Mouse (Mus musculus) heart, adult 9 months (tissue): ENCODE measurements around the gene Sh3bgrl3.

Source experiments
- DNase-seq, 2 experiments: peaks; one replicate each; pipeline ENCODE4 v3.0.0; 2022; ENCODE audit warnings: low spot score in 2 of 2

Sh3bgrl3 gene

DNA sequence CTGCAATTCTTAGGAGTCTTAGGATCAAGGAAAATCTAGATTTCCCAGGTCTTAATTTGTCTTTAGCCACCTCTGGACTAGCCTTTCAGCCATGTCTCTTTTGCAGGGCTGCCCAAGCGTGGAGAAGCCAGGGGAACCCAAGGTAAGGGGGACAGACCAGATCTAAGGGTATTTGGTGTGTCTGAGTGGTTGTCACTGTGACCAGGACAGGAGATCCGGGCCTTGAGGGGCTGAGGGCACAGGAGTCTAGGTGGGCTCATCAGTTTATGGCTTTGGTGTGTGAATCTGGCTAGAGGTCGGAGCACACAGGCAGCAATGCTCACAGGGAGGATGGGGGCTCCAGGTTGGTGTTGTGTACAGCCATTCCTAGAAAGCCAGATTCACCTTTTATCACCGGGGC, 47.9 kb downstream of the Sh3bgrl3 start:
- DNase-seq = no peak

DNA sequence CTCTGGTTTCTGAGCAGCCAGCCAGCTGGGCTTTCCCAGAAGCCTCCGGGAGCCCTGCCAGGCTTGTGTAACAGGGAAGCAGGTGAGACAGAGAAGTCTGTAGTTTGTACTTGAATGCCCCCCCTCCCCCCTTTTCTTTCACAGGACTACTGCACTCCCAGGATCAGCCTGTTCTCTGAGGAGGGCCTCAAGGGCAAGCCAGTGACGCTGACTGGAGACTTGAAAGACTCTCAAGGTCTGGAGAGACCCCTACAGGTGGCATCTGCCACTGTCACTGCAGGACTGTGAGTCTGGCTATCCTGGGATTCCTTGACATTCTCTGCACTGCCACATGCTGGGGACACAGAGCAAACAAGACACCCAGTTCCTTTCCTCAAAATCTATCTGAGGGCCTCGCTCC, 49.9 kb downstream of the Sh3bgrl3 start:
- no peak for DNase-seq
